Mouse (Mus musculus): ENCODE measurements at regions not wholly inside any gene's neighbourhood (a gene's known extent, or its start where the extent isn't known, plus 50 kb on each side); places are given as distances from the start of the nearest gene placed in this dataset.

DNA sequence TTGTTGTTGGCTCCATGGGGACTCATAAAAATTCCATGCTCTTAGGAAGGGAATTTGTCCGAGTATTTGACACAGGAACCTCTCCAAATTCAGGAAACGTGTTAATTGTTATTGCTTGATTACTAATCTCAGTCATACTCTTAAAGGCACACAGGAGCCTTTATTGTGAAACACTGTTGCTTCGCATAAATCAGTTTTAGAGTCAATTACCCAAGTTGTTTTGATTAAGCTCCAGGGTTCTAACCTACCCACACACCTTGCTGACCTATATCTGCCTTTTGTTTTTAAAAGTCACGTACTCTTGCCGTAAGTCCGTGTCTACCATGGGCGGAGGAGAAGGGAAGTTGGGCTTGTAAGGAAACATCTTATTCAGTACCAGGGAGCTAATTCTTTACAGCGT is 89.6 kb upstream of the Cxadr start:
- H3K27me3 ChIP-seq = no peaks in the 10 kb centered on the region
- no peak overlapping the region for H3K27ac ChIP-seq (replicated peaks)
- no peak overlapping the region for H3K4me3 ChIP-seq
- WGBS = 82% methylated on average over 8 of the region's 8 CpGs
- no peak for ATAC-seq (ENCODE audit: low FRiP score, low read depth)
- no peak overlapping the region for H3K4me2 ChIP-seq (replicated peaks)
- H3K9me3 ChIP-seq = no peaks in the 10 kb centered on the region
- no peaks in the 10 kb centered on the region for H3K4me1 ChIP-seq
- H3K9ac ChIP-seq (replicated peaks) = no peak overlapping the region
- H3K36me3 ChIP-seq = no peaks in the 10 kb centered on the region

DNA sequence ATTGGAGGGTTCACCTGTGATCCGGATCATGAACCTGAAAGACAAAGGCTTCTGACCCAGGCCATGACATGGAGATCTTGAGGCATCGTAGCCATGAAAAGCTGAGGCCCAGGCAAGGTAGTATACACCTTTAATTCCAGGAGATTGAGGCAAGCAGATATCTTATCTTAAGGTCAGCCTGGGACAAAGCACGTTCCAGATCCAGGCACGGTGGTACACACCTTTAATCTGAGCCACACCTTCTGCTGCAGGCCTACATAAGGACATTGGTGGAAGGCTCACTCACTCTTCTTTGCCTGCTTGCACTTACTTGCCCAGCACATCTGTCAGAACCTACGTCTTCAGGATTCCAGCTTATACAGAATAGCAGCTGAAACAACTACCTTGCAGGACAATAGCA is 93.0 kb upstream of the Cxadr start:
- ATAC-seq (ENCODE audit: low FRiP score, low read depth) = no peak
- no peak overlapping the region for H3K4me3 ChIP-seq
- H3K4me2 ChIP-seq (replicated peaks) = no peak overlapping the region
- no peak overlapping the region for H3K9ac ChIP-seq (replicated peaks)
- no peaks in the 10 kb centered on the region for H3K36me3 ChIP-seq
- H3K9me3 ChIP-seq = no peaks in the 10 kb centered on the region
- WGBS = 89% methylated on average over 5 of the region's 5 CpGs
- no peaks in the 10 kb centered on the region for H3K4me1 ChIP-seq
- no peaks in the 10 kb centered on the region for H3K27me3 ChIP-seq
- H3K27ac ChIP-seq (replicated peaks) = no peak overlapping the region

DNA sequence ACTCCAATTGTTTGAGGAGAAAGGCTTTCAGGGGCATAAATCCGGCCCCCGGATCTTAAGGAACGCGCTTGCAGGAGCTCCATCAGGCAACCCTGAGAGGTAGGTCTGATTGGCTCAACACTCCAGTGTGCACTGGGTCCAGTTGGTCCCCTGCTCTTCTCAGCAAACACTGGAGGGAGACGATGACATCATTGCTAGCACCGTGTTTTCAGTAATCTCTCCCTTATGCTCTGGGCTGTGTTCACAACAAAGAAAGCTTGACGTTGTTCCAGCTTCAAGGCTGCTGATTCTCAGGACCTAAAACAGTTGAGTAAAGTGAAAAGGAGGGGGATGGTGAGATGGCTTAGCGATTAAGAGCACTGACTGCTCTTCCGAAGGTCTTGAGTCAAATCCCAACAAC is 97.0 kb upstream of the Cxadr start:
- H3K9me3 ChIP-seq = no peaks in the 10 kb centered on the region
- ATAC-seq (ENCODE audit: low FRiP score, low read depth) = no peak
- H3K4me3 ChIP-seq = no peak overlapping the region
- H3K4me2 ChIP-seq (replicated peaks) = no peak overlapping the region
- 75% methylated on average over 9 of the region's 9 CpGs for WGBS
- H3K36me3 ChIP-seq = no peaks in the 10 kb centered on the region
- no peaks in the 10 kb centered on the region for H3K4me1 ChIP-seq
- H3K27ac ChIP-seq (replicated peaks) = no peak overlapping the region
- no peaks in the 10 kb centered on the region for H3K27me3 ChIP-seq
- H3K9ac ChIP-seq (replicated peaks) = no peak overlapping the region

DNA sequence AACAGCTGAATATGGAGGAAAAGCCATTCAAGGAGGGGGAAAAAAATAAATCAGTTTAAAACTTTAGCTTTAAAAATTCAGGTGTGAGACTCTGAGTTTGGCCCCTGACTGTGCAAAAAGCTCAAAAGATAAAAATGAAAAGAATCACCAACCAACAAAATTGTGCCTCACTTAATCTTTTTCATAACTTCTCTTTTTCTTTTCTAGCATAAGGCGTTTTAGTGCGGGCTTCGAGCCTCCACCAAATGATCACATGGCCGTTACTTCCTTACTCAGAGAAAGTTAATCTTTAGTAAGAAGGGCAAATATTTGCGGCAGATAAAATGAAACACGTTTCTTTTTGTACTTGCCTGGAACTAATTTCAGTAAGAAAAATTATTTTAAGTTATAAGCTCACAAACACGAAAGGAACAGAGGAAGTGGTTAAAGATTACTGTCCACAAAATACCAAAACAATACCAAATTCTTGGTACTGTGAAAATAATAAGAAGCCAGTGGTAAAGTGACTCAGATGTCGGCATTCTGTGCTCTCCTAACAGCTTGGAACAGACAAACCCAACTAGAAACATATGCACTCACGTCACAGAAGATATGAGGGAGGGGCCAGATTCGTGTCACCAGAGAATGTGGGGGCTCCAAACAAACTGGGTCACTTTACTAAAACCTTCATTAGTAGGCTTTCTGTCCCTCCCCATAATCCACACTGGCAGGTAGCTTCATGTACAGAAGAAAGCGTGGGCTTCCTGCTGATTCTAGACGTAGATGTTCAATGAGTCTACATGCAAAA is 101.1 kb upstream of the Cxadr start:
- no peaks in the 10 kb centered on the region for H3K9me3 ChIP-seq
- no peak overlapping the region for H3K4me3 ChIP-seq
- no peak overlapping the region for H3K9ac ChIP-seq (replicated peaks)
- no peak for ATAC-seq (ENCODE audit: low FRiP score, low read depth)
- H3K36me3 ChIP-seq = no peaks in the 10 kb centered on the region
- H3K27me3 ChIP-seq = no peaks in the 10 kb centered on the region
- 83% methylated on average over 12 of the region's 12 CpGs for WGBS
- no peak overlapping the region for H3K27ac ChIP-seq (replicated peaks)
- H3K4me2 ChIP-seq (replicated peaks) = no peak overlapping the region
- no peaks in the 10 kb centered on the region for H3K4me1 ChIP-seq

DNA sequence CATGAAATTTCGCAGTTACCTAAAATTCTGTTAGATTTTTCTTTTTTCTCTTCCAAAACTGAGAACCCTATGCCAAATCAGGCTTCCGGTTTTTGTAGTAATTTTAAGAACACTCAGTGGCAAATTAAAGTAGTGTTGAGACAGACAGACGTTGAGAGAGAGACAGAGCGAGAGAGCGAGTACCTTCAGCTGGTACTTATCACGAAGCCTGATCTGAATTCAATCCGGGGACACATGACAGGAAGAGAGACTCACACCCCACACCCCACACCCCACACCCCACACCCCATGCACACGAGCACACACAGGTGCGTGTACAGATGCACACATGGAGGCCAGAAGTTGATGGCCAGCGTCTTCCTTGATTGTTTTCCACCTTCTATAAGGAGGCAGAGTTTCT is 102.0 kb upstream of the Cxadr start:
- H3K27ac ChIP-seq (replicated peaks) = no peak overlapping the region

DNA sequence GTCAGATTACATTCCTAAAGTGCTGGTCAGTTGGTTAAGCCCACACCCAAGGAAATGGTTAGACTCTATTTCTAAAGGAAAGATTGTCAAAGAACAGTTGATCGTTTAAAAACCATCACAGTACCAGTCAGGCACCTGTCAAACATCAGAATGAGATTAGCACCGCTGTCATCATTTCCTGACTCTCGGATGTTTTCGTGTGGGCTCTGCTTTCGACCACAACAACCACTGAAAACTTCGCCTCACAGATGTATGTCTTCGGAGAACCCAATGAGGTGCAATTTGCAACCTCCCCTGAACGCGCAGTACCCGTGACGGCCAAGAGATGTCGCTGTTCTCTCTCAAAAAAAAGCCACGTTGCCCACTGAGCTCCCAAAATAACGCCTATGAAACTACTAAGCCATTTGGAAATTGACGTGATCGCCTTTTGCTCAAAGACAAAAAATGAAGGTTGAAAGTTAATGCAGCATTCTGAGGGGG is 102.6 kb upstream of the Cxadr start:
- Histone ChIP-seq H3K27me3 (no peaks in the 10 kb centered on the region), H3K9me3 (no peaks in the 10 kb centered on the region), H3K4me3 (no peak overlapping the region), H3K27ac (replicated peaks) (no peak overlapping the region), H3K36me3 (no peaks in the 10 kb centered on the region), H3K4me1 (no peaks in the 10 kb centered on the region), H3K9ac (replicated peaks) (no peak overlapping the region), H3K4me2 (replicated peaks) (no peak overlapping the region)
- WGBS = 10% methylated on average over 16 of the region's 16 CpGs
- no peak; the same call in 1 of the 2 replicates for ATAC-seq (ENCODE audit: low FRiP score, low read depth)

More for the DNA sequence above, 102.0 kb upstream of the Cxadr start:
- Histone ChIP-seq H3K4me1 (no peaks in the 10 kb centered on the region), H3K9me3 (no peaks in the 10 kb centered on the region), H3K36me3 (no peaks in the 10 kb centered on the region), H3K4me2 (replicated peaks) (no peak overlapping the region), H3K4me3 (no peak overlapping the region), H3K9ac (replicated peaks) (no peak overlapping the region), H3K27me3 (no peaks in the 10 kb centered on the region)
- 85% methylated on average over 10 of the region's 10 CpGs for WGBS
- no peak for ATAC-seq (ENCODE audit: low FRiP score, low read depth)

DNA sequence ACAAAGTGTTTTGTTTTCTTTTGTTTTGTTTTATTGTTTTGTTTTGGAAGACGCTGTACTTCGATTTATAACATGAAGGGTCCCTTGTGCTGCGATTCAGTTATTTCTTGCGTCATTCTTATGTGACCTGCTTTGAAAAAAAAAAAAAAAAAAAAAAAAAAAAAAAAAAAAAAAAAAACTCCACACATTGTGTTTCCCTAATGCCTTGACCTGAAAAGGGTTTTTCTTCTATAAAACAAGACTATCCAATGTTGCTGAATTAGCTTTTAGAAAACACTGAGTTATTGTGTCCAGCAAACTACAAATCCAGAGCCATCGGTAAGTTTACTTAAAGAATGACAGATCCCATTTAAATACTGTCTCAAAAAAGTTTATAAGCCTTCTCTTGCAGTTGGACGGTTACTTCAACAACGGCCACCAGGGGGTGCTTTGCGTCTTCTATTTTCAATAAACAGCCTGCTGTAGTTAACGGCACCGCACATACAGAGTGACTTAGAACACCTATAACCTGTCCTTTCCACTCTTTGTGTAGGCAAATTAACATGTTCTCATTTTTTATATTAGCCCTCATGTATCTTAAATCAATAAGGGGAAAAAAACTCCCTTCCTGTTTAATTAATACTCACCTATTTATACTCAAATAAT is 103.9 kb upstream of the Cxadr start:
- H3K9ac ChIP-seq (replicated peaks) = no peak overlapping the region
- H3K4me2 ChIP-seq (replicated peaks) = no peak overlapping the region
- ATAC-seq (ENCODE audit: low FRiP score, low read depth) = peak; percentile 77
- H3K36me3 ChIP-seq = no peaks in the 10 kb centered on the region
- H3K4me1 ChIP-seq = no peaks in the 10 kb centered on the region
- 11% methylated on average over 10 of the region's 10 CpGs for whole genome bisulfite sequencing
- H3K27me3 ChIP-seq = no peaks in the 10 kb centered on the region
- H3K9me3 ChIP-seq = no peaks in the 10 kb centered on the region
- no peak overlapping the region for H3K4me3 ChIP-seq
- no peak overlapping the region for H3K27ac ChIP-seq (replicated peaks)

DNA sequence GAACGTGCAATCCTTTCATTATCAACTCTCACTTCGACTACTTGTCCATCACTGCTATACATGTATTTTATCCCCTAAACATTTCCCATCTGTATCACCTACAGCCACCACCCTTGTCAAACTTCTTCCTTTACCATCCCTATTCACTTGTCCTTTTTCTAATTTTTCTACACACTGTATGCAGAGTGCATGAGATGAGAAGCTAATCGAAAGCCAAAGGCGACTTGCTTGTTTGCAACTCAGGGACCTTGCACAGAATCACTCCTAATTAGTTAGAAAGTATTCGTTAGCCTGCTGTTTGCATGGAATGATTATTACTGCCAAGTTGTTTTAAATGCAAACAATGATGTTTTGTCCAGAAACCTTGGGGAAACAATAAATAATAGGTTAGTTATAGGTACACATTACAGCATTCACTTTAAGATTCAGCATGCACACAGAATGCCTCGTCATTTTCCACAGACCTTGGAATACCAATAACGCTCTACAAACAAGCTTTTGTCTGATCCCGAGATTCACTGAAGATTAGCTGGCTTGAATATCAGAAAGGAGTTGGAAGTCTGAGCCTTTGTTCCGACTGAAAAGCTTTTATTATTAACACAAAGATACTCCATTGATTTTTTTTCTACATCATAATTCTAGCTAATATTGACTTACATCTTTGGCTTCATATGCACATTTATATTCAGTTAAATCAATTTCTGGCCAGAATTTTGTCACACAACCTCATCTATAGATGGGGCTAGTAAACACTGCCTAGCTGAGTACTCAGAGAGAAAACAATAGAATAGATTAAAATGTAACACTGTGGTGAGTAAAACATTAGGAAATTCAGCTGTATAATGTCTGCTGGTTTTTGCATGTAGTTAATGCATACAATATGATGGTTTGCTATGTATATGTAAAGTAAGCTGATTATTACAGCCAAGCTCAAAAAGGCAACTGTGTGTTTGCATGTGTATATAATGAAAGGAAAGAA is 130.4 kb upstream of the Cxadr start:
- H3K9ac ChIP-seq (replicated peaks) = no peak overlapping the region
- H3K27me3 ChIP-seq = no peaks in the 10 kb centered on the region
- no peaks in the 10 kb centered on the region for H3K9me3 ChIP-seq
- 0 out of 2 replicates have a peak, but pooled peaks have one; percentile 44 for ATAC-seq (ENCODE audit: low FRiP score, low read depth)
- no peaks in the 10 kb centered on the region for H3K36me3 ChIP-seq
- no peak overlapping the region for H3K4me3 ChIP-seq
- no peak overlapping the region for H3K4me2 ChIP-seq (replicated peaks)
- WGBS = 58% methylated on average over 9 of the region's 9 CpGs
- H3K4me1 ChIP-seq = no peaks in the 10 kb centered on the region
- peak overlapping the region; percentile 15; the same call in 1 of the 2 replicates for H3K27ac ChIP-seq (replicated peaks)

DNA sequence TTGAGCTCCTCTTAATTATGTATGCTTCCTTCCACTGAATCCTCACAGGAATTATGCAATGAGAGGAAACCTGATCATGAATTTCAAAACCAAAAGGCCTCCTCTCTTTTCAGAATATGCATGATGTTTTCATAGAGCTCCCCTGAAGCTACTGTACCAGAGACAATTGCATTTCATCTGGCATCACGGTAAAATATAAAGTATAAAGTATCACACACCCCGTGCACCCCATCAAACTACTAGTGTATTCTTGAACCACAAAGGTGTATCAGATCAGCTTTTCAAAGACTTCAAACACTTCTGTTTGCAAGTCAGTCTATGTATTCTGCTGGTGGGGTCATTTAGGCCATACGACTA is 144.4 kb upstream of the Cxadr start:
- 68% methylated on average over 3 of the region's 3 CpGs for WGBS
- 0 out of 2 replicates have a peak, but pooled peaks cover 3% of the 10 kb centered on the region for H3K9me3 ChIP-seq
- H3K27me3 ChIP-seq = no peaks in the 10 kb centered on the region
- no peak overlapping the region for H3K9ac ChIP-seq (replicated peaks)
- no peak overlapping the region for H3K4me3 ChIP-seq
- H3K27ac ChIP-seq (replicated peaks) = peak overlapping the region; percentile 40; the same call in 1 of the 2 replicates
- H3K4me2 ChIP-seq (replicated peaks) = no peak overlapping the region
- no peaks in the 10 kb centered on the region for H3K36me3 ChIP-seq
- ATAC-seq (ENCODE audit: low FRiP score, low read depth) = 0 out of 2 replicates have a peak, but pooled peaks have one; percentile 6
- no peaks in the 10 kb centered on the region for H3K4me1 ChIP-seq

DNA sequence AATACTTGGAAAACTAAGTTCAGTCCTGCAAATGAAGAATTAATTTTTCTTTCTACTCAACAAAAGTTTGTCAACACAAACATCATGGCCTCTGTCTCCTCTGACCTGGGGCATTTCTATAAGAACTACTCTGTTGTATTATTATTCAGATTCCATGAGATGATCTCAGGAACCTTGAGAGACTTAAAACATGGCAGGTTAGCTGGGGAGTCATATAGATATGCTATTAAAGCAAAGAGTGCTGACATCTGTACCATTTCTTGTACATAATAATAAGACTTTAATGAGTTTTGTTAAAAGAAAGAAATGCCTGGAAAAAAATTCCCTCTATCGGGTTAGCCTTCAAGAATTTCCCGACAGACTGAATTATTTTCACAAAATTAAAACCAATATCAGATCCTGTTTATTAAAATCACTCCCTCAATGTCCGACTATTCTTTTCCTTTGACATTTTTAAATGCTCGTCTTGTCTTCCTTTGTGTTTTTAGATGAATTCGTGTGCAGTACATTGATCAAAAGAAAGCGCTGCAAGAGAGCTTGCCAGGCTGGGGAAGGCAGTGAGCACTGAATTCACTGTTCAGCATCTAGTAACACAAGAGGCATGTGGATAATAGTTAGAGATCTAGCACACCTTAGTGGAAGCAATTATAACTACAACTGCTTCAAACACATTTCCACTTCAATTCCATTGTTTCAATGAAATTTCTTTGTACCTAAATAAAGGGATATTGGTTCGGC is 145.0 kb upstream of the Cxadr start:
- Histone ChIP-seq H3K9me3 (0 out of 2 replicates have a peak, but pooled peaks cover 3% of the 10 kb centered on the region), H3K36me3 (no peaks in the 10 kb centered on the region), H3K4me1 (no peaks in the 10 kb centered on the region), H3K9ac (replicated peaks) (no peak overlapping the region), H3K4me3 (no peak overlapping the region), H3K27me3 (no peaks in the 10 kb centered on the region), H3K4me2 (replicated peaks) (no peak overlapping the region), H3K27ac (replicated peaks) (no peak overlapping the region)
- peak; percentile 91 for ATAC-seq (ENCODE audit: low FRiP score, low read depth)
- WGBS = 24% methylated on average over 7 of the region's 7 CpGs

DNA sequence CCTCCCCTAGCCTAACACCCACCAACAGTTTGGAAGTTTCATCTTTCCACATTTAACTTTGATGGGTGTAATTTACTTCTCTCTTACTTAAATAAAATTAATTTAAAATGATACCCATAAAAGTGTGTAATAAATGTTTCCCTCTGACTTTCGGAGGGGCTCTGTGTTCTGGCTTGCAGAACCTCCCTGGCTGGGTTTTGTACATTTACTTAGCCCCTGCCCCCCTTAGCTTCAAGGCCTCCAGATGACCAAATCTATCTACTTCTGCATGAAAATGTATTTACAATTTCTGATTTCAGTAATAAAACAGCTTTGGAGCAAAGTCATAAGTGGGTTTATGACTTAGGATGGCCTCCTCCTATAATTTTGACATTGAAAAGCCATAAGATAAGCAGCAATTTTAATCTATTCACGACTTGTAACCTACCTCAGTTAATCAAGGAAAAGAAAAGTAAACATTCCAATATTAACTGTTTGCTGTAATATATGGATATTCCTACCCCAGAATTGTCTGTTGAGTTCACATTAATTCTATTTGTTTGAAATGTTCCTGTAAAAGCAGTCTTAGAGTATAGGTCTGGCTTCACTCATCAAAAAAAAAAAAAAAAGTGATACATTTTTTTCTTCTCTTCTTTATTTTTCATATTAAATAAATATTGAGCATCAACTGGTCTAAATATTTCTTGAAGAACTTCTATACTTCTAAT is 147.2 kb upstream of the Cxadr start:
- 80% methylated on average over 2 of the region's 2 CpGs for WGBS
- ATAC-seq (ENCODE audit: low FRiP score, low read depth) = no peak
- Histone ChIP-seq H3K27ac (replicated peaks) (no peak overlapping the region), H3K9ac (replicated peaks) (no peak overlapping the region), H3K4me3 (no peak overlapping the region), H3K9me3 (no peaks in the 10 kb centered on the region), H3K4me2 (replicated peaks) (no peak overlapping the region), H3K36me3 (no peaks in the 10 kb centered on the region), H3K4me1 (no peaks in the 10 kb centered on the region), H3K27me3 (no peaks in the 10 kb centered on the region)
